Mouse (Mus musculus) heart, postnatal 0 days (tissue): Measurements from ENCODE around the gene Gm8374. TPM values are rescaled to one million over a fixed set of nuclear protein-coding genes. Genes with fewer than 3 reads are reported as not detected.
"Not testable (repeated sequence)": the region's sequence is repeated elsewhere in the genome, so short reads cannot be mapped to it uniquely, and the experiment has no call there.

Experiments
- ATAC-seq: fragments of 200-750 bp; cut with Nextera tagmentation; 2 replicates; pipeline ENCODE4 v1.8.0; 2017; ENCODE audit warnings: low read depth, moderate number of reproducible peaks, moderate library complexity; ENCODE audit not compliant: insufficient read depth
- DNase-seq: peaks from one replicate; pipeline ENCODE4 v3.0.0-alpha.2; 2016; ENCODE audit warnings: low spot score
- H3K27ac ChIP-seq: fragments of 300-500 bp; sonication (generic); 2 replicates; pipeline ENCODE4 v1.5.1; 2014; ENCODE audit warnings: low read depth, mild to moderate bottlenecking
- H3K27me3 ChIP-seq: fragments of 300-500 bp; sonication (generic); 2 replicates; pipeline ENCODE4 v1.6.1; 2014; ENCODE audit warnings: low read length, mixed read lengths; ENCODE audit not compliant: control insufficient read depth, insufficient read depth
- H3K36me3 ChIP-seq: fragments of 300-500 bp; sonication (generic); replicated peaks from 2 replicates; pipeline ENCODE4 v1.6.1; 2014; ENCODE audit warnings: low read length, mixed read lengths; ENCODE audit not compliant: control insufficient read depth, insufficient read depth
- H3K4me1 ChIP-seq: fragments of 300-500 bp; sonication (generic); 2 replicates; pipeline ENCODE4 v1.6.1; 2014; ENCODE audit warnings: antibody characterized with exemption; ENCODE audit not compliant: control insufficient read depth, insufficient read depth
- H3K4me2 ChIP-seq: fragments of 300-500 bp; sonication (generic); 2 replicates; pipeline ENCODE4 v1.6.1; 2014; ENCODE audit warnings: low read depth, mild to moderate bottlenecking, low read length, moderate library complexity
- H3K4me3 ChIP-seq: fragments of 300-500 bp; sonication (generic); 2 replicates; pipeline ENCODE4 v1.5.1; 2014; ENCODE audit warnings: low read depth, low read length
- H3K9ac ChIP-seq: fragments of 300-500 bp; sonication (generic); replicated peaks from 2 replicates; pipeline ENCODE4 v1.6.1; 2014; ENCODE audit warnings: low read depth, low read length, mixed read lengths
- H3K9me3 ChIP-seq: fragments of 300-500 bp; sonication (generic); replicated peaks from 2 replicates; pipeline ENCODE4 v1.6.1; 2016; ENCODE audit warnings: low read length; ENCODE audit not compliant: control insufficient read depth
- WGBS: fragments of 180-500 bp; shearing (Covaris S2); extraction: QIAGEN DNeasy Blood & Tissue Kit; methylation state at CpG from one replicate; pipeline ENCODE4 v1.1.7; 2014; 5-methylcytosine and 5-hydroxymethylcytosine counted together
- polyA plus RNA-seq: library from polyadenylated mRNA; unstranded; fragments of >200 nt; fragmentation: Nextera tagmentation; extraction: Ambion mirVana; gene quantifications from 2 replicates; pipeline ENCODE4 v1.2.1, GENCODE M21; 2015
- total RNA-seq: library from RNA; depleted of rRNA; stranded (reverse); fragments of >200 nt; gene quantifications from 2 replicates; pipeline ENCODE4 v1.2.3, GENCODE M21; 2014; ENCODE audit warnings: low replicate concordance; rRNA removed

Gene Gm8374
- total RNA-seq, result not detected in 2 replicates
- not detected in 2 replicates for polyA plus RNA-seq

DNA sequence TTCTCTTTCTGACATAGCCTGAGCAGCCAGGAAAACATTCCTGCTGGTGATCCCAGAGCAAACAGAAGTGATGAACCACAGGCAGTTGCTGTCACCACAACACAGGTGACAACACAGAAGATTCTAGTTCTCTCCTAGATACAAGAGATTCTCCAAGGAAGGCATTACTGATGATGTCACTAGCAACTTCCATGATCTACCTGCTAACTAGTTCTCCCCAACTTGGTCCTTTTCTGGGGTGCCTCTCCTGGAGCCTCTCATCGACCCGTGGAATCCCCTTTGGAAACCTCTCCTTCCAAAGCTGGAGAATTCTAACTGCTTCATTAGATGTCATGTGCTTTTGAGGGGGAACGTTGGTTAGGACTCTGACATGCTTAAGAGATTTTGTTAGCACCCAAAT is at the start of gene Gm8374:
TSS of gene Gm8374 (minus strand) at position 101 of the 400 bp plus-strand sequence.
- H3K27me3 ChIP-seq, H3K9me3 ChIP-seq, H3K36me3 ChIP-seq, ATAC-seq, H3K4me1 ChIP-seq, H3K4me2 ChIP-seq, DNase-seq, H3K4me3 ChIP-seq, H3K27ac ChIP-seq, H3K9ac ChIP-seq: not testable (repeated sequence)
- 67% methylated on average over 3 of the region's 3 CpGs for WGBS

DNA sequence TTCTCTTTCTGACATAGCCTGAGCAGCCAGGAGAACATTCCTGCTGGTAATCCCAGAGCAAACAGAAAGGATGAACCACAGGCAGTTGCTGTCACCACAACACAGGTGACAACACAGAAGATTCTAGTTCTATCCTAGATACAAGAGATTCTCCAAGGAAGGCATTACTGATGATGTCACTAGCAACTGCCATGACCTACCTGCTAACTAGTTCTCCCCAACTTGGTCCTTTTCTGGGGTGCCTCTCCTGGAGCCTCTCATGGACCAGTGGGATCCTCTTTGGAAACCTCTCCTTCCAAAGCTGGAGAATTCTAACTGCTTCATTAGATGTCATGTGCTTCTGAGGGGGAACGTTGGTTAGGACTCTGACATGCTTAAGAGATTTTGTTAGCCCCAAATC is 32.6 kb downstream of the Gm8374 start, which contains the start of gene Gm5797:
TSS of gene Gm5797 (minus strand) at position 101 of the 400 bp plus-strand sequence.
- H3K36me3 ChIP-seq, ATAC-seq, DNase-seq, H3K4me2 ChIP-seq, H3K9ac ChIP-seq, H3K4me1 ChIP-seq, H3K27me3 ChIP-seq, H3K4me3 ChIP-seq, H3K27ac ChIP-seq, H3K9me3 ChIP-seq: not testable (repeated sequence)
- no CpG with 5 or more reads among the region's 1 CpGs for WGBS

DNA sequence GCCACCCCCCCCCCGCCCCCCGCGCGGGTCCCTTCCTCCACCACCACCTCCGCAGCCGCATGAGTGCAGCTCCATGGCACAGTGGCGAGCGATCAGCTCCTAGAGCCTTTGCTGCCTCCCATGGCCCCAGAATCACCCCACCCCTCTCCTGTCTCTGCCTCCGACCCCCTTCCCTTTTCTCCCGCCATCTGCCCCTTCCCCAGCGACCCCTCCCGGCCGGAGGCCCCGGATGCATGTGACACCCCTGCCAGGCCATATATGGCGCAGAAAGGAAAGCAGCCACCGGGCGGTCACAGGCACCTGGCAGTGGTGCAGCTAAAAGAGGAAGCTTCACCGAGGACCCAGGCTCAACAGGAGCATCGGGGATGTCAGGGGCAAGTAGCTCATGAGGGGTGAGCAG is 49.8 kb downstream of the Gm8374 start:
- not testable (repeated sequence) for H3K9ac ChIP-seq, H3K9me3 ChIP-seq, H3K36me3 ChIP-seq, H3K4me1 ChIP-seq, H3K27me3 ChIP-seq, ATAC-seq
- H3K4me2 ChIP-seq, result peak overlapping the region; percentile 63
- peak overlapping the region; percentile 23 for H3K27ac ChIP-seq
- WGBS, result under 1% methylated on average over 13 of the region's 19 CpGs
- DNase-seq, result peak; percentile 4
- H3K4me3 ChIP-seq, result peak overlapping the region; percentile 46

DNA sequence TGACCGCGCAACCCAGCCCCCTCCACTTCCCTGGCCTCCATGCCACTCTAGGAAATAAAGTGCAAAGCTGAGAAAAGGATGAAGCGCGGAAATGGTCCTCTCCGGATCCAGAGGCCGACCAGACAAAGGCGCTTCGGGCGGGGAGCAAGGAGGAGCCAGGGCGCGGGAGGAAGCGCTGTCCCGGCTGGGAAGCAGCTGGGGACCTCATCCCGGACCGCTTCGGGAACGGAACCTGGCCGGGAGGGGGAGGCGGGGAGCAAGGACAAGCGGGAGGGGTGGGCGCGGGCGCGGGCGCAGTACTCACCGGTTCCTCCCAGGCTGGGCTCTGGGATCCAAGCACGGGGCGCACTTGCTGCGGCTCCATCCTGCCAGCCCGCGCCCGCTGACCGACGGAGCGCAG is 50.3 kb downstream of the Gm8374 start, which contains the start of gene Gm3739:
TSS of gene Gm3739 (minus strand) at position 389 of the 400 bp plus-strand sequence.
- not testable (repeated sequence) for ATAC-seq, DNase-seq, H3K4me1 ChIP-seq, H3K9me3 ChIP-seq, H3K36me3 ChIP-seq, H3K27me3 ChIP-seq, H3K9ac ChIP-seq
- peak within 1 kb of the TSS; percentile 46 for H3K4me3 ChIP-seq
- peak within 1 kb of the TSS; percentile 23 for H3K27ac ChIP-seq
- under 1% methylated on average over 17 of the region's 35 CpGs for WGBS
- H3K4me2 ChIP-seq, result peak within 1 kb of the TSS; percentile 63

Other genes with a start within 250 kb of the Gm8374 start
- gene Gm6676, start 239.7 kb downstream of the Gm8374 start, total RNA-seq, result not detected in 2 replicates
- gene Gm6676, start 239.7 kb downstream of the Gm8374 start, polyA plus RNA-seq, result not detected in 2 replicates
- 0.08 and 0.31 TPM in 2 replicates for gene Gm3512, start 190.6 kb downstream of the Gm8374 start, total RNA-seq
- 1.2 and 1.6 TPM in 2 replicates for gene Gm3512, start 190.6 kb downstream of the Gm8374 start, polyA plus RNA-seq
- gene Gm16434, start 170.6 kb downstream of the Gm8374 start, total RNA-seq, result not detected in 2 replicates
- not detected in 2 replicates for gene Gm16434, start 170.6 kb downstream of the Gm8374 start, polyA plus RNA-seq
- not detected in 2 replicates for gene Gm3727, start 100.4 kb downstream of the Gm8374 start, total RNA-seq
- not detected in 2 replicates for gene Gm3727, start 100.4 kb downstream of the Gm8374 start, polyA plus RNA-seq
- gene Gm3739, start 50.1 kb downstream of the Gm8374 start, total RNA-seq, result 0.23 and 0.34 TPM in 2 replicates
- gene Gm3739, start 50.1 kb downstream of the Gm8374 start, polyA plus RNA-seq, result 0.41 and 0.45 TPM in 2 replicates
- gene Gm5797, start 32.7 kb downstream of the Gm8374 start, total RNA-seq, result not detected in 2 replicates
- not detected in 2 replicates for gene Gm5797, start 32.7 kb downstream of the Gm8374 start, polyA plus RNA-seq
- not detected in 2 replicates for gene Gm3755, start 85.8 kb upstream of the Gm8374 start, total RNA-seq
- not detected in 2 replicates for gene Gm3755, start 85.8 kb upstream of the Gm8374 start, polyA plus RNA-seq
- gene Gm3752, start 118.6 kb upstream of the Gm8374 start, total RNA-seq, result 0.11 TPM in 1 of 2 replicates, not detected in the other
- gene Gm3752, start 118.6 kb upstream of the Gm8374 start, polyA plus RNA-seq, result 0.33 and 0.49 TPM in 2 replicates
- gene Gm3558, start 203.4 kb upstream of the Gm8374 start, total RNA-seq, result not detected in 2 replicates
- 0.22 and 0.51 TPM in 2 replicates for gene Gm3558, start 203.4 kb upstream of the Gm8374 start, polyA plus RNA-seq
- gene Gm10338, start 230.5 kb upstream of the Gm8374 start, total RNA-seq, result not detected in 2 replicates
- gene Gm10338, start 230.5 kb upstream of the Gm8374 start, polyA plus RNA-seq, result not detected in 2 replicates